Mouse (Mus musculus) midbrain, embryonic 10.5 days (tissue): ENCODE results near the gene Otud7a. TPM values are rescaled to one million over a fixed set of nuclear protein-coding genes. Genes with fewer than 3 reads are reported as not detected.

ENCODE experiments used
- polyA plus RNA-seq: library from polyadenylated mRNA; unstranded; fragments of >200 nt; fragmentation: Nextera tagmentation; extraction: Ambion mirVana; gene quantifications from 2 replicates; pipeline ENCODE4 v1.2.1, GENCODE M21; 2016

Gene Otud7a
- polyA plus RNA-seq, 1 experiment from 2014 or later: 1.1 TPM

Other genes with a start within 250 kb of the Otud7a start
- gene Chrna7, start 232.2 kb upstream of the Otud7a start, polyA plus RNA-seq: 5.7 and 7.0 TPM in 2 replicates